Mouse (Mus musculus): Measurements from ENCODE around the gene Thtpa.
A peak's percentile ranks its signal among the peaks of the same experiment; 100 is the strongest.

Thtpa gene

GRCm38 (mm10) chr14:55094704-55095231 is at the start of gene Thtpa:
Thtpa (plus strand) TSS chr14:55094784.
- peak; percentile 98 for DNase-seq

- DNase-seq = no peak
Measured at GRCm38 (mm10) chr14:55047971-55048531, 46.5 kb upstream of the Thtpa start.

DNA sequence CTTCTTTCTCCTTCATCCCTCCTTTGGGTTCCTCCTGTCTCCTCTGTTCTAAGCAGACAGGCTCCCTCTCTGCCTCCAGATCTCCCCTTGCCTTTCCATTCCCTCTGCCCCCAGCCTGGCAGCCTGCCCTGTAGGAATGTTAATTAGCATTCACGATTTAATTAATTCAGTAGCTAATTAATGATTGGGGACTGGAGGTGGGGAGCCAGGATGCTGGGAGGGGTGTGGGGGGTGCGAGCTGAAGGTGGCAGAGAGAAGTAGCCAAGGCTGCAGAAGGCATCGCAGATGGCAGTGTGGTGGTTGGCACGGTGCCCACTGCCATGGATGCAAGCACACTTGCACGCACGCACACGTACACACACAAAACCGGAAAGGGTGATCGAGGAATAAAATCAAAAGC is 42.1 kb upstream of the Thtpa start:
- DNase-seq = peak; percentile 80

GRCm38 (mm10) chr14:55053050-55053449 is 41.5 kb upstream of the Thtpa start:
- DNase-seq = no peak

- peak; percentile 88 for DNase-seq
Measured at GRCm38 (mm10) chr14:55053708-55054190, 40.8 kb upstream of the Thtpa start.

DNA sequence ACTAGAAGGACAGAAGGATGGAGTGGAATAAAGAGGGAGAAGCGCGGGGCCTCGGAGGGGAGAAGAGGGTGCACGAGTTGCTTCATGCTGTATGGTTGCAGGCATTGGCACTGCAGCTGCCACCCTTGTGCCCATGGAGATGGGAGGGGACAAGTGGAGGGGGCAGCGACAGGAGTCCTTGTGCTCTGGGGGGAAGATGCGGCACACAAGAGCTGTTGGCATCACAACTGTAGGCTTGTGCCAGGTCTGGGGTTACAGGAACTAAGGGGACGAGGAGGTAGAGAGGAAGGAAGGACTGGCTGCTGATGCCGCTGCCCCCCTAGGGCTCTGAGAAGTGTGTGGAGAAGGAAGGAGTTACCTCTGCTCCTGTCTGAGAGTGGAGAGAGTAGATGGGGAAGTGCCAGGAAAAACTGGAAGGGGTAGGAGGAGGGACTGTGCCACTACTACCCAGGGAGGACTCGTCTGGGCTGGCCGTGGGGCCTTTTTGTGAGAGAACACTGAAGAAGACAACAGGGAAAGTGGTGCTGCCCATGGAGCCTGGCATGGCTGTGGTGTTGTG is 40.3 kb upstream of the Thtpa start:
- peak; percentile 72 for DNase-seq

DNA sequence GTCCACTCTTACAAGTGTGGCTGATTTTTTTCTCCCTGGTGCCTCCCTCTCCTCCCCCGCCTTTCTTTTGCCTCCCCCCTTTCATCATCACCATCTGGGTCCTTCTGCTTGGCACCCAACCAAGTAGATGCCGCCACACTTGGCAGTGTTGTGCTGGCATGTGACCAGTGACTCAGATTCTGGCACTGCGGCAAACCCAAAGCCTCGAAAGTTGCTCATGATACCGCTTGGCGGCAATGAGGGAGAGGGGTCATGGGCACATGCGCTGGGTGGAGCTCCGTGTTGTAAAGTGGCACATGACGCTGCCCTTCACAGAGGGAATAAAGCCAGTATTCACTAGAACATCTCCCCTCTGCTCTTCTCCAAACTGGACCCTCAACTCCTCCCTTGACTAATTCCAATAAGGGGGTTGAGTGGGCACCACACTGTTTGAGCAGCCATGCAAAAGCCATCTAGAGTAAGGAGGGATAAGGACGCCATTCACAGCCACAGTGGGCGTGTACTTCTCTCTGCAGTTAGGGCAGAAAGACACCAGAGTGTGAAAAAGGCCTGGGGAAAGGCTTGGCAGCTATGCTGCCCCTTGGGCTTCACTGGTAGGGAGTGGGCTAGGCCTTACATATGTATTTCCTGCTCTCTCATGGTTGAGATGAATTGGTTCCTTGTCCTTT is 39.3 kb upstream of the Thtpa start:
- DNase-seq = peak; percentile 92

GRCm38 (mm10) chr14:55059009-55059408 is 35.6 kb upstream of the Thtpa start:
- DNase-seq = no peak

- no peak for DNase-seq
Measured at GRCm38 (mm10) chr14:55059931-55060330, 34.7 kb upstream of the Thtpa start.

DNA sequence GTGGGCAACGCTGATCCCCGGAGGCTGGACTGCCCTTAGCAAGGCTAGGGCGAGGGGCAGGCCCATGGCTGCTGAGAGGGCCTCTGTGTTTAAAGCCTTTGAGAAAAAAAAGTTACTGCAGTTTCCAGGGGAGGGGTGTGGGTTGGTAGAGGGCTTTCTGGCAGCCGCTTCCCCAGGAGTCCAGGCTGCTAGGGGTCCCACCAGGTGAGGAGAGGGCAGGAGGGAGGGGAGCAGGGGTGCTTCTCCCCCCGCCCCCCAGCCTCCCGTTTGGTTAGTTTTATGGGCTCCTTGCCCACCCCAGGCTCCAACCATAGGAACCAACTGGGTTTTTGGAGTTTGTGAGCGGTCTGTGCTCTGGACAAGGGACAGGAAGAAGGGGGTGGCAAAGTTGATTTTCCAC is 32.7 kb upstream of the Thtpa start:
- DNase-seq = peak; percentile 80

GRCm38 (mm10) chr14:55062626-55063025 is 32.0 kb upstream of the Thtpa start:
- peak; percentile 83 for DNase-seq

GRCm38 (mm10) chr14:55063117-55063516 is 31.5 kb upstream of the Thtpa start:
- peak; percentile 66 for DNase-seq

DNA sequence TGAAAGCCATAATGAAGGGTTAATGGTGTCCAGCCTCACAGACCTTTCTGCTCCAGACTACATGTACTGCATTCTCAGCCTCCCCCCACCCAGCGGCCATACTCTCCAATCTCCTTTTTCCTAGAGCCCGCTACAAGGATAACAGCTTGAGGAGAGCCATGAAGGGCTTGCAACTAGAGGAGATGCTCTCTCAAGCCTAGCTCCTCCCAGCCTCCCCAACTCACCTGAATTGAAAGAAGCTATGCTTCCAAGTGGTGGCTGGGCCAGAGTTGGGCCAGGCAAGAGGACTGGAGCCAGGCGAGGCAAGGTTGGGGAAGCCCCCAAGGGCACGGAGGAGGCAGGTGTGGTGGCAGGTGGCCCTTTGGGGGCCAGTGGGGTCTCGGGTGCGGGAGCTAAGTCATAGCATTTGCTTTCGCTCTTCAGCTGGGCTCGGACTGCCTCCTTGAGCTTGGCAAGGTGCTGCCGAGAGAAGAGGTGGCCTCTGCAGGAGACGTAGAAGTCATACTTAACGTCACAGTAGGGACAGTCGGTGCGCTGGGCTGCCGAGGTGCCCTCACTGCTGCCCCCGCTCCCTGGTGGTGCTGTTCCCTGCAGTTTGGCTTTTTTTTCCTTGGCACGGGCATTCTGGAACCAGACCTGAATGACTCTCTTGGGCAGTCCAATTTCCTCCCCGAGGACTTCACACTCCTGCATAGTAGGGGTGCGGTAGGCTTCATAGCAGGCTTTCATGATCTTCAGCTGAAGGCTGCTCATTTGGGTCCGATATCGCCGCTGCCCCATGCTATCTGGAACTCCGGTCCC is 30.8 kb upstream of the Thtpa start:
- DNase-seq = peak; percentile 86

DNA sequence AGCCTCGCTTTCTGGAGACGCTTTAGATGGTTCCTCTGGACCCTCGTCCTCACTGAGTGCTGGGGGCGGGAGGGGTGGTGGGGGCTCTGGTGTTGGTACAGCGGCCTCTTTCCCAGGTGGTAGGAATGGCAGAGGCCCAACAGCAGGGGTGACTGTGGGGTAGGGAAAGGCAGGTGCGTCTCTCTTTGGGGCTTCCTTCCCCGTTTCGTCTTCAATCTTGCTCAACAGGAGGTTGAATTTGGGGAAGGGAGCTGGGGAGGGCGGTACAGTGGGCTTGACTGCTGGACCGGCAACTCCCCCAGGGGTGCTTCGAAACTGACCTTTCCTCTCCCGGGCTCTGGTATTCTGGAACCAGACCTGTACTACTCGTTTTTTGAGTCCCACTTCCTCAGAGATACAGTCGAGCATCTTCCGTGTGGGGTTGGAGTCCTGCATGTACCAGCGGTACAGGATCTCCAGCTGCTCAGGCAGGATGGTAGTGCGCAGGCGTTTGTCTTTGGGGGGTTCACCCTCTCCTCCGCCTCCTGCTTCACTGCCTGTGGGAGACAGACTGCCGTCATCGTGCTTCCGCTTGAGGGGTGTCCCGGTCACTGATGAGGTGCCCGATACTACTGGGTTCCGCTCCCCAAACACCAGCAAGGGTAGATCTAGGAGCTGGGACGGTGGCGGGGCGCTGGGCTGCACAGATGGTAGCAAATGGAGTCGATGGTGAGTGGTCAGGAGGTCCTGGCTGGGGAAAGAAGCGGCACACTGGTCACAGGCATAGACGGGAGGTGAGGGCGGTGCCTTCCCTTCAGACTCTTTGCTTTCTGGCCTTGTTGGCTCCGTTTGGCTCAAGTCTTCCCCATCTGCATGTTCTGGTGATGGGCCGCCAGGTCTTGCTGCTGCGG is 29.9 kb upstream of the Thtpa start:
- peak; percentile 81 for DNase-seq

GRCm38 (mm10) chr14:55065391-55065790 is 29.2 kb upstream of the Thtpa start:
- DNase-seq = no peak

DNA sequence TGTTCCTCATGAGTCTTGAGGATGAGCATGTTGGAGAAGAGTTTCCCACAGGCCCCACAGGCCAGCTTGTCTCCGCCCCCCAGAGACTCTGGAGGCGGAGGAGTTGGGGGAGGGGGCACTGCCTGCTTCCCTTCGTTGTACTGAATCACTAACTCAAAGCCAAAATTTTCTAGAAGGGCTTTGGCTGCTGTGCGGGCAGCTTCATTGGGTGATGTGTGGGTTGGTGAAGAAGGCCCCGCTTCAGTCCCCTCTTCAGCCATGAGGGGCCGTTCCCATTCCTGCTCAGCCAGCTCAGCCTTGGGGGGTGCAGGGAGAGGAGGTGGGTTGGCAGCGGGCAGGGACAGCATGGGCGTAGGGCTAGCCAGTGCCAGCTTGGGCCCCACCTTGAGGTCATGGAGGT is 28.5 kb upstream of the Thtpa start:
- peak; percentile 69 for DNase-seq

GRCm38 (mm10) chr14:55071756-55072155 is 22.8 kb upstream of the Thtpa start:
- DNase-seq = no peak

DNA sequence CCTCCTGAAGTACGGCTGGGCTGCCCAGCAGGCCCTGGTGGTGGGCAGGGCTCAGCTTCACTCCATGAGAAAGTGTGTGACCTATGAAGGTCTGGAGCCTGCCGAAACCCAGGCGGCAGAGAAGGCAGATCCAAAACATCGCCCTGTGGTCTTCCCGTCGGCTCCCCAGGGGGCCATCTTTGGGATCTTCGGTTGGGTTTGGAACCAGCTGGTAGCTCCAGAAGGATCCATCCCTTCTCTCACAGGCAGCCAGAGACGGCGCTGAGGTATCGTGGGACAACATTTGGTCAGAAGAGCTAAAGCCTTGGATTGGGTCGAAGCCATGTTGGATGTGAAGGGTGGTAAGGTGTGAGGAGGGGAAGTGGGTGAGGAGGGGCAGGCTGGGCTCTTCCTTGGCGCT is 20.2 kb upstream of the Thtpa start:
- no peak for DNase-seq

DNA sequence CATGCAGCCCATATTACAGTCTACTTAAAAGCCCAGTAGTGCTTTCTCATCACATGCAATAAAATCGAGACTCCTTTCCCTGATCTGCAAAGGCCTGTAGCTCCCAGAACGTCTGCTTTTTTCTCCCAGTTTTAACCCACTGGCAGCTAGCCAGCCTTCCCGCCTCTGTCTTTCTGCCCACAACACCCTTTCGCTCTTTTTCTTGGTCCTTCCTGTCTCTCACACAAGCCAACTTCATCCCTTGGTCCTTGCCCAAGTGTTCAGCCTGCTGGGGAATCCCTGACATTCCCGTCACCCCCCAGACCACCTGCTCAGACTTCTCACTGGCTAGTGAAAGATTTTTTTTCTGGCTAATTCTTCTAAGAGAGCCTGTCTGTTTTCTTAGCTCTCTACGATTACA is 18.4 kb upstream of the Thtpa start:
- no peak for DNase-seq

- DNase-seq = no peak
Measured at GRCm38 (mm10) chr14:55076956-55077355, 17.6 kb upstream of the Thtpa start.

- DNase-seq = no peak
Measured at GRCm38 (mm10) chr14:55077481-55078365, 16.9 kb upstream of the Thtpa start.

Measured in heart, adult 11 months (tissue).